Mouse (Mus musculus) bone marrow, adult 2 months (tissue): ENCODE measurements around the gene Gnptg. TPM values are rescaled to one million over a fixed set of nuclear protein-coding genes. Genes with fewer than 3 reads are reported as not detected.
"Not testable (repeated sequence)": the region's sequence is repeated elsewhere in the genome, so short reads cannot be mapped to it uniquely, and the experiment has no call there.

Experiments used
- H3K27ac ChIP-seq: fragments of 200-500 bp; 2 replicates; pipeline ENCODE4 v1.5.1; 2012; ENCODE audit warnings: low read depth, mild to moderate bottlenecking, control low read depth, inconsistent platforms, low read length; ENCODE audit not compliant: control insufficient read depth, poor library complexity, insufficient read depth
- H3K4me1 ChIP-seq: fragments of 200-500 bp; 2 replicates; pipeline ENCODE4 v1.6.1; 2011; ENCODE audit warnings: low read length; ENCODE audit not compliant: control insufficient read depth, insufficient read depth
- H3K4me3 ChIP-seq: fragments of 200-500 bp; replicated peaks from 2 replicates; pipeline ENCODE3; 2011; ENCODE audit warnings: mild to moderate bottlenecking, low read depth, low read length, control low read depth; ENCODE audit not compliant: control insufficient read depth
- CTCF ChIP-seq: fragments of 200-500 bp; IDR thresholded peaks from 2 replicates; pipeline ENCODE4 v1.5.1; 2011; ENCODE audit warnings: low read length, control low read depth; ENCODE audit not compliant: control insufficient read depth, insufficient read depth
- POLR2A ChIP-seq: fragments of 200-500 bp; IDR thresholded peaks from 2 replicates; pipeline ENCODE4 v1.6.1; 2011; ENCODE audit warnings: low read depth, mild to moderate bottlenecking, control low read depth, low read length, borderline replicate concordance; ENCODE audit not compliant: control insufficient read depth
- WGBS: fragments of 180-500 bp; shearing (Covaris S2); methylation state at CpG from one replicate; pipeline ENCODE4 v1.1.7; 2018; 5-methylcytosine and 5-hydroxymethylcytosine counted together
- polyA plus RNA-seq: library from polyadenylated mRNA; stranded (reverse); fragments of >200 nt; gene quantifications from 2 replicates; pipeline ENCODE4 v1.2.4, GENCODE M21; 2011; ENCODE audit warnings: low replicate concordance; ENCODE audit not compliant: missing spikeins, insufficient read depth, insufficient read length

Gnptg gene
- polyA plus RNA-seq, 1 experiment = 21.7 TPM

DNA sequence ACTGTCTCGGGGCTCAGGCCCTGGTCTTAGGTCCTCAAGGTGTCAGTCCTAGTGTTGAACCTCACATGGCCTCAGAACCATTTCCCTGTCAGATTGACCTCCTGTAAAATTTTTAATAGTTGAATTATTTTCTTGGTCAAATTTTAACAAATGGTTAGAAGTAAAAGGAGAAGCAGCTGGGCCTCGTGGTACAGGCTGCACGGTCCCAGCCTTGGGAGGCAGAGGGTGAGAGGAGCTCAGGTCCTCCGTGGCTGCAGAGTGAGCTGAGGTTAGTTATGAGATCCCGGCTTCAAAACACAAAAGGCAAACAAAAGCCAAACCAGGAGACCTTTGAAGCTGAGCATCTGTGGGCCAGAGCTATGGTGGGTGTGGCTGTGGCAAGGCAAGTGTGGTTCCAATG, 11.9 kb downstream of the Gnptg start:
- WGBS = 68% methylated on average over 5 of the region's 5 CpGs
- Histone ChIP-seq H3K27ac (peak overlapping the region; percentile 66; the same call in 1 of the 2 replicates), H3K4me3 (no peak overlapping the region), H3K4me1 (peaks cover 13% of the 10 kb centered on the region)
- TF ChIP-seq CTCF = no peak
- no peak for TF ChIP-seq POLR2A

GRCm38 (mm10) chr17:25225659-25226058, 14.3 kb downstream of the Gnptg start:
- peaks cover 13% of the 10 kb centered on the region for H3K4me1 ChIP-seq
- no peak for TF ChIP-seq POLR2A
- no peak for TF ChIP-seq CTCF
- no peak overlapping the region for H3K4me3 ChIP-seq
- H3K27ac ChIP-seq = peak overlapping the region; percentile 9; the same call in 1 of the 2 replicates
- WGBS = 77% methylated on average over 4 of the region's 4 CpGs

- WGBS = 42% methylated on average over 7 of the region's 7 CpGs
- TF ChIP-seq CTCF (no peak), POLR2A (no peak)
- H3K4me1 ChIP-seq = peaks cover 11% of the 10 kb centered on the region
- H3K4me3 ChIP-seq = no peak overlapping the region
- H3K27ac ChIP-seq = peak overlapping the region; percentile 81
These were observed 15.2 kb downstream of the Gnptg start for GRCm38 (mm10) chr17:25224586-25225222.

- TF ChIP-seq POLR2A (no peak), CTCF (no peak)
- Histone ChIP-seq H3K4me1 (peaks cover 8% of the 10 kb centered on the region), H3K27ac (peak overlapping the region; percentile 81), H3K4me3 (peak overlapping the region; percentile 70)
- WGBS = 7% methylated on average over 6 of the region's 6 CpGs
These were observed 16.8 kb downstream of the Gnptg start for GRCm38 (mm10) chr17:25222951-25223601.

DNA sequence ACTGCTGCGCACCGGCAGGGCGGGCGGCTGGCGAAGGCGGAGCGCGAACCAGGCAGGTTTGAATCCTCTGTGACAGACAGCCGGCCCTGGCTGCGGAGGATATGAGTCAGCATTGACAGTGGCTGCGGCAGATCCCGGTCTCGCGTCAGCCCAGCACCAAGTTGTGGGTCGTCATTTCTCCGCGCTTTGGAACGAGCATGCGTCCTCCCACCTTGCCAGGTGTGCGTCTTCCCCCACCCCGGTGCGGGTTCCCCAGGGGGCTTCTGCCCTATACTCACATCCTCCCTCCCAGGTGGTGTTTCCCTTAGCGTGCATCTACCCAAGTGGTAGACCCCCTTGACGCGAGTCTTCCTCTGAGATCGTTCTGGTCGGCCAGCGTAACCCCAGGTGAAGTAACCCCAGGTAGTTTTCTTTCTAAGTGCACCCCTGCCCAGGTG, 17.4 kb downstream of the Gnptg start:
- not testable (repeated sequence) for H3K4me1 ChIP-seq
- peak overlapping the region; percentile 70 for H3K4me3 ChIP-seq
- 3% methylated on average over 16 of the region's 28 CpGs for WGBS
- peak overlapping the region; percentile 81 for H3K27ac ChIP-seq

- H3K4me1 ChIP-seq = peaks cover 6% of the 10 kb centered on the region
- H3K27ac ChIP-seq = peak overlapping the region; percentile 67
- no peak; the same call in 1 of the 2 replicates for TF ChIP-seq POLR2A
- TF ChIP-seq CTCF = no peak
- peak overlapping the region; percentile 50 for H3K4me3 ChIP-seq
- WGBS = 1% methylated on average over 27 of the region's 30 CpGs
These were observed 18.0 kb downstream of the Gnptg start for GRCm38 (mm10) chr17:25221821-25222503.

DNA sequence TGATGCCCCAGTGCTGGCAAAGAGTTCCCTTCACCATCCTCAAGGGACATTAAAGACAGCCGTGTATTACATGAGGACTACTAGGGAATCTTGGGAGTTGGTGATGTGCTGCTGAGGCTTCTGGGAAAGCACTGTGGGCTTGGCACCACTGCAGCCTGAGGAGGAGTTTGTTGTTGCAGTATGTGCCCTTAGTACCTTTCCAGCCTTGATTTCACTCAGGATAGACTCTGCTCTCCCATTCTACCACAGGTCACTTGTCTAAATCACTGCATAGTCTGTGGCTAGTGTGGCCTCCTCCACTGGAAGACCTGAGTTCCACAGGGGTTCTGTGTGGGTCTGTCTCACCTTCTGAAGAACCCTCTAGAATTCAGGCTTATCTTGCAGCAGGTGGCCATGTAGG, 19.2 kb downstream of the Gnptg start:
- Histone ChIP-seq H3K4me3 (no peak overlapping the region), H3K4me1 (peaks cover 6% of the 10 kb centered on the region), H3K27ac (no peak overlapping the region)
- 84% methylated on average over 1 of the region's 1 CpGs for WGBS
- TF ChIP-seq CTCF = no peak

DNA sequence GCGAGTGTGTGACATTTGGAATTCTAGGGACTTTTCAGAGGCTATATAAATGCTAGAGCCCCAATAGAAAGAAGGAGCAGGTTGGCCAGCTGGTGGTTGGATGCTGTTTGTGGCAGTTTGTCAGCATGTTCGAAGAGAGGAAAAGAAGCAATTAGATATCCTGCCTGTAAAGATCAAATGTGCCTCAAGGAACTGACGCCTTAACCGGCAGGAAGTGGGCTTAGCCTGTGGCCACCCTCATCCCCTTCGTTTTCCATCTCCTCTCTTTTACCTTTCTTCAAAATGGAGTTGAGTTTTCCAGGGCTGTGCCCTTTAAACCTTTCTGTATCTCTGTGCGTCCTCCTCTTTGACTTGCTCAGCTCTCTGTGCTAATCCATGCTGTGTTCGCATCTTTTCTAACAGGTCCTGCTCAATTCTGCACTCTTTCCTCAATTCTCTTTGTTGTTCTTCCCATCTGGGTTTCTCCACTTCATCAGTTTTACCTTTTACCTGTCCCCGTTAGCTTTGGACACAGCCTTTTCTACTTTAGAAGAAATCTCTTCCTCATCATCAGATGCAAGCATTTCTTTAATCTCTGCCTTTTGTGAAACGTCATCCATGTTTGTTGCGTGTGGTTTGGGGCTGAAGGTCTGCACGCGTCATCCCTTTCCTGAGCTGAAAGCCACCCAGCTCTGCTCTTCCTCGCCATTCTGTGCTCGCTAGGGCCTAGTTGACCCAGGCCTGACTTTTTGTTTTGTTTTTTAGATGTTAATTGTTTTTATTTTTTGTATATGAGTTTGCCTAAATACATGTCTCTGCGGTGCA, 20.2 kb downstream of the Gnptg start:
- H3K4me3 ChIP-seq = no peak overlapping the region
- WGBS = 69% methylated on average over 15 of the region's 15 CpGs
- TF ChIP-seq POLR2A (no peak), CTCF (no peak)
- H3K4me1 ChIP-seq = peaks cover 6% of the 10 kb centered on the region; the same call in 1 of the 2 replicates
- no peak overlapping the region for H3K27ac ChIP-seq
